13 mouse cellular contexts compared by ENCODE assay signal in genomic region chr17:83960158-83960557, GRCm38 (mm10).
A peak's percentile ranks its signal among the peaks of the same experiment; 100 is the strongest.
DNase-seq lines count a peak whose midpoint lies in the region; ATAC-seq and TF ChIP-seq lines count a peak whose summit lies in the region.
"Had no signal": no experiment of that assay in that cellular context is flagged by ENCODE, and none has a peak within 500 bp of the region (broad histone marks: within the 10 kb centered on the region; RNA-seq: fewer than 3 reads in every experiment).

No protein-coding gene starts in this region.

- no peak overlapping the region for H3K4me3 ChIP-seq in liver, embryonic 11.5 days (ENCODE audit: low read depth, low read length)
- H3K4me3 ChIP-seq in liver, postnatal 0 days (ENCODE audit: low read depth, low read length) = no peak overlapping the region
- H3K4me3 ChIP-seq in embryonic facial prominence, embryonic 12.5 days = no peak overlapping the region
- H3K4me3 ChIP-seq: hindbrain, embryonic 13.5 days; midbrain, embryonic 12.5 days; neural tube, embryonic 12.5 days had no signal

- no peaks in the 10 kb centered on the region for H3K27me3 ChIP-seq in liver, embryonic 11.5 days (replicated peaks; ENCODE audit: control insufficient read depth, insufficient read depth, low read length)
- no peaks in the 10 kb centered on the region for H3K27me3 ChIP-seq in liver, postnatal 0 days (ENCODE audit: insufficient read depth, low read length)
- no peaks in the 10 kb centered on the region for H3K27me3 ChIP-seq in embryonic facial prominence, embryonic 12.5 days
- H3K27me3 ChIP-seq: neural tube, embryonic 12.5 days had no signal

- no peak overlapping the region for H3K4me2 ChIP-seq in liver, embryonic 11.5 days
- no peak overlapping the region for H3K4me2 ChIP-seq in liver, postnatal 0 days (ENCODE audit: low read depth, low read length)
- no peak overlapping the region for H3K4me2 ChIP-seq in embryonic facial prominence, embryonic 12.5 days (replicated peaks)
- H3K4me2 ChIP-seq: hindbrain, embryonic 13.5 days; midbrain, embryonic 12.5 days; neural tube, embryonic 12.5 days had no signal

- H3K9ac ChIP-seq in liver, embryonic 11.5 days (ENCODE audit: low read depth, low read length) = no peak overlapping the region; the same call in 1 of the 2 replicates
- no peak overlapping the region for H3K9ac ChIP-seq in liver, postnatal 0 days (replicated peaks)
- H3K9ac ChIP-seq in embryonic facial prominence, embryonic 12.5 days = no peak overlapping the region
- H3K9ac ChIP-seq: hindbrain, embryonic 13.5 days; midbrain, embryonic 12.5 days; neural tube, embryonic 12.5 days had no signal

- TF ChIP-seq CTCF in liver, postnatal 0 days (IDR thresholded peaks at IDR 0.05; ENCODE audit: low read depth) = no peak

- TF ChIP-seq EP300 in liver, postnatal 0 days (IDR thresholded peaks at IDR 0.05; ENCODE audit: low read depth) = no peak

- no peak for ATAC-seq in liver, embryonic 11.5 days (replicated peaks; ENCODE audit: low FRiP score)
- no peak for ATAC-seq in liver, postnatal 0 days
- no peak for ATAC-seq in embryonic facial prominence, embryonic 12.5 days (ENCODE audit: insufficient number of reproducible peaks, insufficient read depth, low FRiP score, low TSS enrichment)

- peak overlapping the region; percentile 85; the same call in 1 of the 2 replicates for H3K27ac ChIP-seq in liver, embryonic 11.5 days (ENCODE audit: low read depth, low read length)
- H3K27ac ChIP-seq in liver, postnatal 0 days (ENCODE audit: low read depth) = no peak overlapping the region
- peak overlapping the region; percentile 48; the same call in 1 of the 2 replicates for H3K27ac ChIP-seq in embryonic facial prominence, embryonic 12.5 days
- H3K27ac ChIP-seq: midbrain, embryonic 12.5 days; neural tube, embryonic 12.5 days had no signal

- intact Hi-C loops in heart, postnatal 10 days (cut with DNase I) = no loop called here

- peak; percentile 55 to 59 for DNase-seq in heart, adult 18-20 months
- no peak for DNase-seq in heart, postnatal 10 days
- no peak for DNase-seq in liver, embryonic 11.5 days (ENCODE audit: low spot score)
- no peak for DNase-seq in liver, postnatal 0 days
- peak; percentile 52 for DNase-seq in lung, postnatal 25 days (ENCODE audit: low spot score)
- DNase-seq in left cerebral cortex, adult 8-10 months (ENCODE audit: low spot score in 2 of 2) = no peak
- no peak for DNase-seq in spleen, adult 18-20 months
- DNase-seq: B cell, adult 2 months; left cerebral cortex, postnatal 4 days had no signal

- H3K9me3 ChIP-seq in liver, embryonic 11.5 days (ENCODE audit: control insufficient read depth, low read length) = no peaks in the 10 kb centered on the region
- no peaks in the 10 kb centered on the region for H3K9me3 ChIP-seq in liver, postnatal 0 days (ENCODE audit: low read length)
- no peaks in the 10 kb centered on the region for H3K9me3 ChIP-seq in embryonic facial prominence, embryonic 12.5 days
- H3K9me3 ChIP-seq: hindbrain, embryonic 13.5 days; midbrain, embryonic 12.5 days; neural tube, embryonic 12.5 days had no signal

- H3K4me1 ChIP-seq in liver, embryonic 11.5 days (replicated peaks; ENCODE audit: control insufficient read depth, insufficient read depth, low read length) = peaks cover 75% of the 10 kb centered on the region
- peaks cover 46% of the 10 kb centered on the region for H3K4me1 ChIP-seq in liver, postnatal 0 days (ENCODE audit: insufficient read depth)
- peaks cover 73% of the 10 kb centered on the region for H3K4me1 ChIP-seq in embryonic facial prominence, embryonic 12.5 days

- no peaks in the 10 kb centered on the region for H3K36me3 ChIP-seq in liver, embryonic 11.5 days (ENCODE audit: control insufficient read depth, insufficient read depth, low read length)
- H3K36me3 ChIP-seq in liver, postnatal 0 days (replicated peaks; ENCODE audit: insufficient read depth, low read length) = no peaks in the 10 kb centered on the region
- no peaks in the 10 kb centered on the region for H3K36me3 ChIP-seq in embryonic facial prominence, embryonic 12.5 days
- H3K36me3 ChIP-seq: hindbrain, embryonic 13.5 days; midbrain, embryonic 12.5 days; neural tube, embryonic 12.5 days had no signal

- 46% methylated on average over 3 of the region's 3 CpGs for WGBS in liver, embryonic 11.5 days
- 51% methylated on average over 3 of the region's 3 CpGs for WGBS in liver, postnatal 0 days (ENCODE audit: insufficient replicate concordance)
- 44% methylated on average over 3 of the region's 3 CpGs for WGBS in embryonic facial prominence, embryonic 12.5 days

Comparison
In these comparisons a context has a peak if more than half of its experiments do, and no peak if none do; other contexts are left out.
1. DNase-seq: peak in heart, adult 18-20 months (2 of 2) and lung, postnatal 25 days (single experiment); none in heart, postnatal 10 days (0 of 2), liver, embryonic 11.5 days (single experiment), liver, postnatal 0 days (single experiment), left cerebral cortex, adult 8-10 months (0 of 2) and spleen, adult 18-20 months (0 of 2).